Mouse (Mus musculus) megakaryocyte, embryonic 14.5 days (primary cell): ENCODE results near the gene Pan3. TPM values are rescaled to one million over a fixed set of nuclear protein-coding genes. Genes with fewer than 3 reads are reported as not detected.

Source experiments
- H3K27me3 ChIP-seq: replicated peaks from 2 replicates; pipeline ENCODE3; 2012; ENCODE audit warnings: inconsistent platforms
- H3K36me3 ChIP-seq: replicated peaks from 2 replicates; pipeline ENCODE3; 2012; ENCODE audit warnings: low read length, inconsistent platforms, mixed read lengths
- H3K4me1 ChIP-seq: 2 replicates; pipeline ENCODE4 v1.6.1; 2012; ENCODE audit warnings: inconsistent platforms
- H3K4me3 ChIP-seq: replicated peaks from 2 replicates; pipeline ENCODE3; 2012; ENCODE audit warnings: moderate library complexity, mild to moderate bottlenecking, inconsistent platforms
- H3K9me3 ChIP-seq: 2 replicates; pipeline ENCODE4 v1.6.1; 2012; ENCODE audit warnings: inconsistent platforms
- FLI1 ChIP-seq: IDR thresholded peaks from 2 replicates; pipeline ENCODE4 v1.6.1; 2012; ENCODE audit warnings: low read length, inconsistent platforms, mixed read lengths
- GATA1 ChIP-seq: IDR thresholded peaks from 3 replicates; pipeline ENCODE4 v1.6.1; 2012; ENCODE audit warnings: mixed read lengths, low read length, inconsistent platforms, borderline replicate concordance
- polyA plus RNA-seq: library from polyadenylated mRNA; stranded (reverse); fragments of >175 nt; gene quantifications from 2 replicates; pipeline ENCODE4 v1.2.3, GENCODE M21; 2012; ENCODE audit warnings: low replicate concordance; ENCODE audit not compliant: insufficient read depth

Pan3 gene
- polyA plus RNA-seq, 1 experiment, result 1.2 TPM

GRCm38 (mm10) chr5:147444757-147445156 is 14.8 kb downstream of the Pan3 start:
- H3K4me3 ChIP-seq, result no peak overlapping the region
- peaks cover 85% of the 10 kb centered on the region for H3K4me1 ChIP-seq

GRCm38 (mm10) chr5:147445252-147445651 is 15.3 kb downstream of the Pan3 start:
- TF ChIP-seq FLI1, result no peak
- TF ChIP-seq GATA1, result no peak
- peaks cover 36% of the 10 kb centered on the region for H3K36me3 ChIP-seq

More at GRCm38 (mm10) chr5:147444757-147445156, 14.8 kb downstream of the Pan3 start:
- H3K27me3 ChIP-seq, result no peaks in the 10 kb centered on the region
- no peaks in the 10 kb centered on the region for H3K9me3 ChIP-seq
- H3K36me3 ChIP-seq, result peaks cover 38% of the 10 kb centered on the region
- no peak for TF ChIP-seq GATA1
- no peak for TF ChIP-seq FLI1

DNA sequence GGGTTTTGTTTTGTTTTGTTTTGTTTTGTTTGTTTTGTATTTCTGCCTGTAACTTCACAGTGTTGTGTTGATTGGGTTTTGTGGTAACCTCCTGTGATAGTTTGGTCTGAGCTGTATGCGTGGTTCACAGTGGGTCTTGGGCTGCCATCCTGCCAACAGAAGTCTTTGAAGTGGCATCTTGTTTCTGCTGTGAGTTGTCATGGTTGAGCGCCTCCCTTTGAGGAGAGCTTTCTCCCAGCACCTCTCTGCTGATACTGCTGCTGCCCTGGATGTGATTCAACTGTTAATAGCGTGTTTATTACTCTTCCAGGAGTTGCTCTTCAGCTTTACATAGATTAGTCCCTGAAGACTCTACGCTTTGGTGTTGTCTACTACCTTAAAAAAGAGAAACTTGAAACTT is 18.6 kb downstream of the Pan3 start:
- Histone ChIP-seq H3K36me3 (peaks cover 41% of the 10 kb centered on the region), H3K27me3 (no peaks in the 10 kb centered on the region), H3K9me3 (no peaks in the 10 kb centered on the region), H3K4me1 (peaks cover 59% of the 10 kb centered on the region), H3K4me3 (no peak overlapping the region)
- TF ChIP-seq FLI1, result no peak
- TF ChIP-seq GATA1, result no peak

More at GRCm38 (mm10) chr5:147445252-147445651, 15.3 kb downstream of the Pan3 start:
- Histone ChIP-seq H3K4me1 (peaks cover 85% of the 10 kb centered on the region), H3K4me3 (no peak overlapping the region), H3K27me3 (no peaks in the 10 kb centered on the region), H3K9me3 (no peaks in the 10 kb centered on the region)

GRCm38 (mm10) chr5:147448933-147449332 is 19.0 kb downstream of the Pan3 start:
- Histone ChIP-seq H3K36me3 (peaks cover 43% of the 10 kb centered on the region), H3K27me3 (no peaks in the 10 kb centered on the region), H3K9me3 (no peaks in the 10 kb centered on the region), H3K4me1 (peaks cover 56% of the 10 kb centered on the region), H3K4me3 (peak overlapping the region; percentile 23)
- TF ChIP-seq FLI1 (no peak), GATA1 (no peak)

DNA sequence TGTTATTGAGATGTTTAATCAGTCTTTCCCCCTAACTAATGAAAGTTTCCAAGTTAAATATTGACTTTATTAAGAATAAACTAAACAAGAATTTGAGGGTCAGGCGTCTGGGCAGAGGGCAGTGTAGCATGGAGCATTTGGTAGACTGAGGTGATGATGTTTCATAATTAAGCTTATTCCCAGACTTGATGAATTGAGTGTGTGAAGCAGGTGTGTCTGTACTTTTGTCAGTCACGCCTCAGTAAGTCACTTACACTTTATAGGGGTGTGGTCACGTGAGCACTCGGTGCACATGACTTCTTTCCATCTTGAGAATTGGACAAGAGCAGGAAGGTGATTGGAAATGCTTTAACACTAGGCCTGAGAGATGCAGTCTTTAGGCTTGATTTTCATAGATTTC is 26.5 kb downstream of the Pan3 start:
- H3K36me3 ChIP-seq, result peaks cover 70% of the 10 kb centered on the region

DNA sequence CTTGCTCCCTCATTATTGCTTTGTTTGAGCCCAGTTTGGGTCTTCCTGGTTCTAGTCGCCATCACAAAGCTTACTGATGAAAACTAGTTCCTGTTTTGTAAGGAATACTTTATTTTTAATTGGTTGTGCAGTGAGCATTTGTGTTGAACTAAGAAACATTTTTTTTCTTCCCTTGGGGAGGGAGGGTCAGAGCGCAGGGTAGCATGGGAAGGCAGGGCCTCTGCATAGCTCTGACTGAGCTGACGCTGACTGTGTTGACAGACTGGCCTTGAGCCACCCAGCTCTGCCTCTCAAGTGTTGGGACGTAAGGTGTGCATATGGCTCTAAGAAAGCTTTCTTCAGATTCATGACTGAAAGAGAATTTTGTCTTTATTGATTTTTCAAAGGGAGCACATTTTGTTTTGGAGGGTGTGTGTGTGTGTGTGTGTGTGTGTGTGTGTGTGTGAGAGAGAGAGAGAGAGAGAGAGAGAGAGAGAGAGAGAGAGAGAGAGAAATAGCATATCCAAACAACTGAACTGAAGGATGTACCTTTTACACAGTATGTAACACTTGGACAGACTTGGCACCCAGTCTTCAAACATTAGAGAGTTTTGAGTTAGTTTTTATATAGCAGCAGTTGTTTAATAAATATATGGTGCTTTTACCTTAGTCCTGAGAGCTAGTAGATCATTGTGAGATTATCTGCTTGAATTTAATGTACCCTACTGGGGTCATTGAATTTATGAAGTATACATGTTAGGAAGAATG is 30.0 kb downstream of the Pan3 start:
- Histone ChIP-seq H3K36me3 (peaks cover 62% of the 10 kb centered on the region), H3K4me3 (no peak overlapping the region)

More for the DNA sequence above, 26.5 kb downstream of the Pan3 start:
- Histone ChIP-seq H3K9me3 (no peaks in the 10 kb centered on the region), H3K4me1 (peaks cover 24% of the 10 kb centered on the region), H3K4me3 (no peak overlapping the region), H3K27me3 (no peaks in the 10 kb centered on the region)
- no peak for TF ChIP-seq GATA1
- TF ChIP-seq FLI1, result no peak

GRCm38 (mm10) chr5:147463251-147463650 is 33.3 kb downstream of the Pan3 start:
- Histone ChIP-seq H3K36me3 (peaks cover 60% of the 10 kb centered on the region), H3K27me3 (no peaks in the 10 kb centered on the region), H3K4me3 (no peak overlapping the region), H3K9me3 (no peaks in the 10 kb centered on the region), H3K4me1 (peaks cover 28% of the 10 kb centered on the region)
- TF ChIP-seq GATA1 (no peak), FLI1 (no peak)

More for the DNA sequence above, 30.0 kb downstream of the Pan3 start:
- TF ChIP-seq GATA1, result no peak
- no peak for TF ChIP-seq FLI1
- H3K27me3 ChIP-seq, result no peaks in the 10 kb centered on the region
- H3K4me1 ChIP-seq, result peaks cover 36% of the 10 kb centered on the region
- H3K9me3 ChIP-seq, result no peaks in the 10 kb centered on the region

GRCm38 (mm10) chr5:147466361-147466760 is 36.4 kb downstream of the Pan3 start:
- Histone ChIP-seq H3K27me3 (no peaks in the 10 kb centered on the region), H3K36me3 (peaks cover 66% of the 10 kb centered on the region), H3K4me3 (no peak overlapping the region), H3K4me1 (peaks cover 31% of the 10 kb centered on the region), H3K9me3 (no peaks in the 10 kb centered on the region)
- no peak for TF ChIP-seq GATA1
- no peak for TF ChIP-seq FLI1

- H3K36me3 ChIP-seq, result peaks cover 62% of the 10 kb centered on the region
- H3K27me3 ChIP-seq, result no peaks in the 10 kb centered on the region
- peaks cover 52% of the 10 kb centered on the region for H3K4me1 ChIP-seq
- no peak overlapping the region for H3K4me3 ChIP-seq
- no peaks in the 10 kb centered on the region for H3K9me3 ChIP-seq
- no peak for TF ChIP-seq GATA1
- no peak for TF ChIP-seq FLI1
These were observed 41.2 kb downstream of the Pan3 start for GRCm38 (mm10) chr5:147471163-147471562.

DNA sequence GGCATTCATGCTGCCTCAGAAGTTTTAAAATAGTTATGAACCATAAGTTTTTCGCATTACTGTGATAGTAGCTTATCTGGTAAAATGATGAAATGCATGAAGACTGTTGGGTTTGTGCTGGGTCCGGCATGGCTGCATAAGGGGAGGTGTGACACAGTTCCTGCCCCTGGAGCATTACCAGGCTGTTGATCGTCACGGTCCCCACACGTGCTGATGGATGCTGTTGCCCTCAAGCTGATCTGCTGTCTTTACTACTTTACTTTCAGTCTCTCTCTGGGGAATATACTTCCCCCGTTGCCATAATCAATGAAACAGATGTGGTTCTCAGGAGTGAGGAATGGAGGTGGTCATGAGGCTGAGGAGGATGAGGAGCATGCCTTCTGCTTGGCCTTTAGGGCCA is 43.1 kb downstream of the Pan3 start:
- no peak overlapping the region for H3K4me3 ChIP-seq
- peaks cover 57% of the 10 kb centered on the region for H3K4me1 ChIP-seq
- H3K27me3 ChIP-seq, result no peaks in the 10 kb centered on the region
- TF ChIP-seq FLI1 (no peak), GATA1 (no peak)
- no peaks in the 10 kb centered on the region for H3K9me3 ChIP-seq
- peaks cover 57% of the 10 kb centered on the region for H3K36me3 ChIP-seq

GRCm38 (mm10) chr5:147473856-147474255 is 43.9 kb downstream of the Pan3 start:
- Histone ChIP-seq H3K36me3 (peaks cover 58% of the 10 kb centered on the region), H3K9me3 (no peaks in the 10 kb centered on the region), H3K27me3 (no peaks in the 10 kb centered on the region), H3K4me1 (peaks cover 57% of the 10 kb centered on the region), H3K4me3 (no peak overlapping the region)
- TF ChIP-seq GATA1 (no peak), FLI1 (no peak)
